Mouse (Mus musculus) forebrain, embryonic 16.5 days (tissue): ENCODE results near the gene Ilf3. TPM values are rescaled to one million over a fixed set of nuclear protein-coding genes. Genes with fewer than 3 reads are reported as not detected.

ENCODE experiments used
- ATAC-seq: fragments of 200-750 bp; cut with Nextera tagmentation; 2 replicates; pipeline ENCODE4 v1.8.0; 2017; ENCODE audit warnings: mild to moderate bottlenecking, moderate library complexity
- H3K27ac ChIP-seq: fragments of 300-500 bp; sonication (generic); 2 replicates; pipeline ENCODE4 v1.5.1; 2014; ENCODE audit warnings: low read length, control low read depth
- H3K27me3 ChIP-seq: fragments of 300-500 bp; sonication (generic); replicated peaks from 2 replicates; pipeline ENCODE4 v1.6.1; 2014; ENCODE audit warnings: low read length; ENCODE audit not compliant: control insufficient read depth, insufficient read depth
- H3K36me3 ChIP-seq: fragments of 300-500 bp; sonication (generic); 2 replicates; pipeline ENCODE4 v1.6.1; 2014; ENCODE audit not compliant: control insufficient read depth, insufficient read depth
- H3K4me1 ChIP-seq: fragments of 300-500 bp; sonication (generic); replicated peaks from 2 replicates; pipeline ENCODE4 v1.6.1; 2014; ENCODE audit warnings: low read length; ENCODE audit not compliant: control insufficient read depth, insufficient read depth
- H3K4me2 ChIP-seq: fragments of 300-500 bp; sonication (generic); 2 replicates; pipeline ENCODE4 v1.6.1; 2014; ENCODE audit warnings: mild to moderate bottlenecking, low read length, control low read depth
- H3K4me3 ChIP-seq: fragments of 300-500 bp; sonication (generic); replicated peaks from 2 replicates; pipeline ENCODE4 v1.5.1; 2014; ENCODE audit warnings: mild to moderate bottlenecking, low read length, control low read depth
- H3K9ac ChIP-seq: fragments of 300-500 bp; sonication (generic); replicated peaks from 2 replicates; pipeline ENCODE4 v1.6.1; 2014; ENCODE audit warnings: low read depth, low read length, control low read depth
- H3K9me3 ChIP-seq: fragments of 300-500 bp; sonication (generic); 2 replicates; pipeline ENCODE4 v1.6.1; 2016; ENCODE audit warnings: low read length; ENCODE audit not compliant: control insufficient read depth
- WGBS: fragments of 180-500 bp; shearing (Covaris S2); extraction: QIAGEN DNeasy Blood & Tissue Kit; methylation state at CpG from one replicate; pipeline ENCODE4 v1.1.7; 2014; 5-methylcytosine and 5-hydroxymethylcytosine counted together
- polyA plus RNA-seq: library from polyadenylated mRNA; unstranded; fragments of >200 nt; fragmentation: Nextera tagmentation; extraction: Ambion mirVana; gene quantifications from 2 replicates; pipeline ENCODE4 v1.2.1, GENCODE M21; 2015

Ilf3 gene
- polyA plus RNA-seq, 1 experiment from 2014 or later = 309 TPM

DNA sequence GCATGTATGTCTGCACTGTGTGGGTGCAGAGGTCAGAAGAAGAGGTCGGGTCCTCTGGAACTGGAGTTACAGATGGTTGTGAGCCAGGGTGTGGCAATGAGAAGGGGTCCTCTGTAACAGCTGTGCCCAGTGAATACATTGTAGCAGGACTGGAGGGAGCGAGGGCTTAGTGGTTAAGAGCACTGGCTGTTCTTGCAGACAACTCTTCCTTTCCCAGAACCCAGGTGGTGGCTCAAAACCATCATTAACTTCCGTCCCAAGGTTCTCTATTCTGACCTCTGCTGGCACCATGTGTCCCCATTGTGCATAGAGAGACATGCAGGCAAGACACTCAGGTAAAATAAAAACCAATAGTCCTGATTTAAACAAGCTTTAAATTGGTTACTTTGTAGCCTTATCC lies 40.1 kb upstream of the Ilf3 start:
- H3K4me2 ChIP-seq = no peak overlapping the region
- H3K4me3 ChIP-seq = no peak overlapping the region
- no peak overlapping the region for H3K27ac ChIP-seq
- no peaks in the 10 kb centered on the region; the same call in 1 of the 2 replicates for H3K4me1 ChIP-seq
- no peak for ATAC-seq
- H3K9ac ChIP-seq = no peak overlapping the region
- 75% methylated on average over 3 of the region's 3 CpGs for WGBS
- no peaks in the 10 kb centered on the region for H3K9me3 ChIP-seq
- no peaks in the 10 kb centered on the region for H3K36me3 ChIP-seq
- H3K27me3 ChIP-seq = no peaks in the 10 kb centered on the region

DNA sequence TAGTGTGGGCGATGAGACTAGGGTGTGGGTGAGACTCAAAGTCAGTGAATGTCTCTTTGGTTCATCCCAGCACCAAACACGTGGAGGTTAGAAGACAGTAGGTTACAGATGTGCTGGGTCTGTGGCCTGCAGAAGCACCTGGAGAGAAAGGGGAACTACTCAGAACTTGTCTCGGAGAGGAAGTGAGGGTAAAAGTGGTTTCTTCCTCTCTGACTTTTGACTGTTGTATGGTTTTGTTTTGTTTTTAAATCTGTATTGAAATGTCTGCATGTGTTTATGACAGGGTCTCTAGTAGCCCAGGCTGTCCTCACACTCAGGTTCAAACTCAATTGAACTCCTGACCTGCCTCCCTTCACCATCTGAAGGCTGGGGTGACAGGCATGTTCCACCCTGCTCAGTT lies 39.6 kb upstream of the Ilf3 start:
- Histone ChIP-seq H3K27me3 (no peaks in the 10 kb centered on the region), H3K4me3 (no peak overlapping the region), H3K4me2 (no peak overlapping the region), H3K9ac (no peak overlapping the region), H3K27ac (no peak overlapping the region), H3K9me3 (no peaks in the 10 kb centered on the region), H3K4me1 (no peaks in the 10 kb centered on the region; the same call in 1 of the 2 replicates), H3K36me3 (no peaks in the 10 kb centered on the region)
- no peak for ATAC-seq
- 79% methylated on average over 3 of the region's 3 CpGs for WGBS

- 79% methylated on average over 4 of the region's 5 CpGs for WGBS
- no peaks in the 10 kb centered on the region for H3K9me3 ChIP-seq
- no peak overlapping the region for H3K27ac ChIP-seq
- no peak for ATAC-seq
- no peak overlapping the region for H3K4me2 ChIP-seq
- no peaks in the 10 kb centered on the region for H3K27me3 ChIP-seq
- no peak overlapping the region for H3K9ac ChIP-seq
- H3K4me1 ChIP-seq = no peaks in the 10 kb centered on the region; the same call in 1 of the 2 replicates
- H3K36me3 ChIP-seq = no peaks in the 10 kb centered on the region
- H3K4me3 ChIP-seq = no peak overlapping the region
Observed at GRCm38 (mm10) chr9:21329041-21329440, 38.6 kb upstream of the Ilf3 start.

DNA sequence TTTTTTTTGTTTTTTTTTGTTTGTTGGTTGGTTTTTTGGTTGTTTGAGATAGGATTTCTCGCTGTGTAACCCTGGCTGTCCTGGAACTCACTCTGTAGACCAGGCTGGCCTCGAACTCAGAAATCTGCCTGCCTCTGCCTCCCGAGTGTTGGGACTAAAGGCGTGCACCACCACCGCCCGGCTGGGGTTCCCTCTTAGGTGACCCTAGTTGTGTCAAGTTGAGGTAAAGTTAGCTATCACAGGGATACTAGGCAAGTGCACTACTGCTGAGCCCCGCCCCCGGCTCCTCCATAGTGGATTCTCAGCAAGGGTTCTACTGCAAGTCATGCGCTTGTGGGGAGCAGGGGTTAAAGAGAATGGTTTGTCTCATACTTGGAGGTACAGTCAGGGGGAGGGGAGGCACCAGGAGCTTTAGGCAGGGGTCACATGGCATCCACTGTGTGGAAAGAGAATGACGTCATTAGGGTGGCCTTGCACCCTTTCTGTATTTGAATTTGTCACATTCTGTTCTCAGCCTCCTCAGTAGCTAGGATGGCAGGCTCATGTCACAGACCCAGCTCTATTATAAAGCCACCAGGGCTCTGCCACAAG lies 37.9 kb upstream of the Ilf3 start:
- ATAC-seq = no peak
- Histone ChIP-seq H3K4me1 (no peaks in the 10 kb centered on the region; the same call in 1 of the 2 replicates), H3K4me2 (no peak overlapping the region), H3K27ac (no peak overlapping the region), H3K4me3 (no peak overlapping the region), H3K27me3 (no peaks in the 10 kb centered on the region), H3K9me3 (no peaks in the 10 kb centered on the region), H3K9ac (no peak overlapping the region), H3K36me3 (no peaks in the 10 kb centered on the region)
- WGBS = 92% methylated on average over 10 of the region's 10 CpGs

DNA sequence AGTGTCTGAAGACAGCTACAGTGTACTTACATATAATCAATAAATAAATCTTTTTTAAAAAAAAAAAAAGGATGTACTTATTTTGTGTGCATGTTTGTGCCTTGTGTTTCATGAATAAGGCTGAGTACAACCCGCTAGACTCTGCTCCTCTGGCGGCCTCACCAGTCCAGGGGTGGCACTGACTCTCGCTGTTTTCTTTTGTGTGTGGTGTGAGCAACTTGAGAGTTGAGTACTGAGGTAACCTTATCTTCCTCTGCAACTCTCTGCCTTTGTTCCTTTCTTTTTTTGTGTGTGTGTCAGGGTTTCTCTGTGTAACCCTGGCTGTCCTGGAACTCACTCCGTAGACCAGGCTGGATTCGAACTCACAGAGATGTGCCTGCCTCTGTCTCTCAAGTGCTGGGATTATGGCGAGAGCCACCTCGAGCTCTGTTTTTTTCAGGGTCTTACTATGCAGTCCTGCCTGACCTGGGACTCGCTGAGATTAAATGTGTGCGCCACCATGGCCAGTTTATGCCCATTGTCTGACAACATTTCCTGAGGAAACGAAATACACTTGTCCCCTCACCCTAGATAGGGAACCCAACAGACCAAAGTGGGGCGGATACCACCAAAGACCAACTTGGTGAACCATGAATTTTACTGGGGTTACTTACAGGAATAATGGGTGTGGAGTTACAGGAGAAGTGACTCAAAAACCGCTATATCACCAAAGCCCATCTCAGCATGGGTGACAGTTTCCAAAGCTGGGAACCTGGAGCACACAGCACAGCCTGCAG lies 36.1 kb upstream of the Ilf3 start:
- no peak for ATAC-seq
- Histone ChIP-seq H3K4me2 (no peak overlapping the region), H3K36me3 (no peaks in the 10 kb centered on the region), H3K4me3 (no peak overlapping the region), H3K27me3 (no peaks in the 10 kb centered on the region), H3K9me3 (no peaks in the 10 kb centered on the region), H3K27ac (no peak overlapping the region), H3K9ac (no peak overlapping the region), H3K4me1 (no peaks in the 10 kb centered on the region; the same call in 1 of the 2 replicates)
- WGBS = 85% methylated on average over 12 of the region's 12 CpGs

DNA sequence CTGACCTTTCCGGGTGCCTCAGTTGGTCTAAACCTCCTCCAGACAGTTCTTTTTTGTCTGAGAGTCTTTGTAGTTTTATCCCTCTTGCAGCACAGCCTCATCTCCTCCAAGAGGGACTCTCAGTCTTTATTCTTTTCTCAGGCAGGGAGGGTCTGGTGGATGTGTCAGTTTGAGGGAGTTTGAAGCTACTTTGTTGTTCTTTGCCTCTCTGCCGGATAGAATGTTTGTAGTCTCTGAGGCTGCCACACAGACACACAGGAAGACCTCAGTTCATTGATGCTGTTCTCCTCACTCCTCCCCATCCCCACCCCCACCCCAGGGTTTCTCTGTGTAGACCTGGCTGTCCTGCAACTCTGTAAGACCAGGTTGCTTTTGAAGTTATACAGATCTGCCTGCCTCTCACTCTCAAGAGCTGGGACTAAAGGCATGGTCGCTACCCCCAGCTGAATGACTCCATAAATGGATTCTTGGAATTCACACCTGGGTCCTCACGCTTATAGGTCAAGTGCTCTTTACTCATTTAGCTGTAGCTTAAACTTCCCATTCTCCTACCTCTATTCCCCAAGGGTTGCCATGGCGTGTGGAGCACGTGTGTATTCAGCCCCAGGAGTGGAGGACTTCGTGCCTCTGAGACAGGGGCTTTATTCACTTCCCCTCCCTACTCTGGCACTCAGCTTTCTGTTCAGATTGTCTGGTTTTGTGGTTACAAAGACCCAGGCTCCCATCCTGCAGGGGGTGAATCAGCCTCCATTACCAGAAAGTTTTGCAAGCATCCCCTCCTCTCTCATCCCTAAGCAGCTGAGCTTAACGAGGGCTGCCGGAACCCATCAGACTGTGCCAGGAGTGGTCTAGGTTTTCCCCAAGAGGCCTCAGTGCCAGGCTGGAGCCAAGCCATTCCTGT lies 35.3 kb upstream of the Ilf3 start:
- 26% methylated on average over 9 of the region's 9 CpGs for WGBS
- no peak for ATAC-seq
- Histone ChIP-seq H3K36me3 (no peaks in the 10 kb centered on the region), H3K9me3 (no peaks in the 10 kb centered on the region), H3K4me2 (no peak overlapping the region), H3K4me3 (no peak overlapping the region), H3K4me1 (no peaks in the 10 kb centered on the region; the same call in 1 of the 2 replicates), H3K9ac (no peak overlapping the region), H3K27ac (no peak overlapping the region), H3K27me3 (no peaks in the 10 kb centered on the region)

DNA sequence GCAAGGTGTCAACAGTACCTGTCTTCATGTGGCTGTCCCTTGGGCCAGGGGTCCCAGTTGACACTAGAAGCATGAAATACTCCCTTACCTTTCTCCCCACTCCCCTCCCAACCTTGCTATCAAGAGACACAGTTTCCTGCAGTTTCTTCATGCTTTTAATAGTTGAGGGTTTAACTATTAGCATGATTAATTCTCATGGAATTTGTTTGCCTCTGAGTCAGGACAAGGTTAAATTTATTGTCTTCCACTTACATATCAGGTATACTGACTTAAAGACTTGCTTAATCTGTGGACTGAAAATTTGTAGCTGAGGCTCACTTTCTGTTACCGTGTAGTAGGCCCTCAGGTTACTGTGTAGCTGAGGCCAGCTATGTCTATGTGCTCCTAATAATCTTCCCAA lies 34.1 kb upstream of the Ilf3 start:
- Histone ChIP-seq H3K36me3 (no peaks in the 10 kb centered on the region), H3K27ac (no peak overlapping the region), H3K4me2 (no peak overlapping the region), H3K27me3 (no peaks in the 10 kb centered on the region), H3K4me3 (no peak overlapping the region), H3K4me1 (no peaks in the 10 kb centered on the region; the same call in 1 of the 2 replicates), H3K9me3 (no peaks in the 10 kb centered on the region), H3K9ac (no peak overlapping the region)
- no peak for ATAC-seq
- 95% methylated on average over 1 of the region's 1 CpGs for WGBS

DNA sequence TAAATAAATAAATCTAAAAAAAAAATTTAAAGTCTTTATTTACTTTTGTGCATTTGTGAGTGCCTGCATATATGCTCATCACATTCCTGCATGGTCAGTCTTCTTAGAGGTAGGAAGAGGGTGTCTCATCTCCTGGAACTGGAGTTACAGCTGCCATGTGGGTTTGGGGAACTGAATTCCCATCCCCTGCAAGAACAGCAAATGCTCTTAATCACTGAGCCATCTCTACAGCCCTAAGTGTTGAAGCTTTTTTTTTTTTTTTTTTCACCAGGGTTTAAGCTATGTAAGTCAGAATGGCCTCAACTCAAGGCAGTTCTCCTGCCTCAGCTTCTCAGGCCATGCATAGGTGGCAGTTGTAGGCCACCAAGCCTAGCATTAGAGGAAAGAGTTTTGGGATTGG lies 32.9 kb upstream of the Ilf3 start:
- Histone ChIP-seq H3K36me3 (no peaks in the 10 kb centered on the region), H3K27ac (no peak overlapping the region), H3K27me3 (no peaks in the 10 kb centered on the region), H3K4me1 (no peaks in the 10 kb centered on the region; the same call in 1 of the 2 replicates), H3K9me3 (no peaks in the 10 kb centered on the region), H3K4me3 (no peak overlapping the region), H3K9ac (no peak overlapping the region), H3K4me2 (no peak overlapping the region)
- no peak for ATAC-seq

GRCm38 (mm10) chr9:21335391-21335790 lies 32.3 kb upstream of the Ilf3 start:
- Histone ChIP-seq H3K27me3 (no peaks in the 10 kb centered on the region), H3K27ac (no peak overlapping the region), H3K4me2 (no peak overlapping the region), H3K9ac (no peak overlapping the region), H3K4me1 (no peaks in the 10 kb centered on the region; the same call in 1 of the 2 replicates), H3K4me3 (no peak overlapping the region), H3K9me3 (no peaks in the 10 kb centered on the region), H3K36me3 (no peaks in the 10 kb centered on the region)
- no peak for ATAC-seq
- WGBS = 93% methylated on average over 4 of the region's 4 CpGs
